Mouse (Mus musculus): ENCODE results near the gene Tmcc3.

- TF ChIP-seq CTCF (IDR thresholded peaks at IDR 0.05; ENCODE audit: insufficient read depth, low read depth, low read length) = no peak
- TF ChIP-seq POLR2A (IDR thresholded peaks at IDR 0.05; ENCODE audit: insufficient read depth, low read depth, low read length) = no peak
Measured at GRCm38 (mm10) chr10:94567251-94567650, 255.5 kb downstream of the Tmcc3 start.
